Mouse (Mus musculus) small intestine, adult 2 months (tissue): ENCODE results near the gene Trim75.

Experiments used
- CTCF ChIP-seq: fragments of 200-500 bp; IDR thresholded peaks from 2 replicates; pipeline ENCODE4 v1.5.1; 2012; ENCODE audit warnings: low read depth, mild to moderate bottlenecking, control low read depth, inconsistent platforms, low read length, moderate library complexity, mixed read lengths; ENCODE audit not compliant: insufficient replicate concordance, insufficient read length; ENCODE audit errors: extremely low read depth
- POLR2A ChIP-seq: fragments of 200-500 bp; IDR thresholded peaks from 2 replicates; pipeline ENCODE4 v1.6.1; 2012; ENCODE audit warnings: low read depth, mild to moderate bottlenecking, control low read depth, inconsistent platforms, low read length, moderate library complexity

GRCm38 (mm10) chr8:65030735-65031485, 43.3 kb upstream of the Trim75 start:
- TF ChIP-seq CTCF (no peak), POLR2A (no peak)
